In the genomic region with DNA sequence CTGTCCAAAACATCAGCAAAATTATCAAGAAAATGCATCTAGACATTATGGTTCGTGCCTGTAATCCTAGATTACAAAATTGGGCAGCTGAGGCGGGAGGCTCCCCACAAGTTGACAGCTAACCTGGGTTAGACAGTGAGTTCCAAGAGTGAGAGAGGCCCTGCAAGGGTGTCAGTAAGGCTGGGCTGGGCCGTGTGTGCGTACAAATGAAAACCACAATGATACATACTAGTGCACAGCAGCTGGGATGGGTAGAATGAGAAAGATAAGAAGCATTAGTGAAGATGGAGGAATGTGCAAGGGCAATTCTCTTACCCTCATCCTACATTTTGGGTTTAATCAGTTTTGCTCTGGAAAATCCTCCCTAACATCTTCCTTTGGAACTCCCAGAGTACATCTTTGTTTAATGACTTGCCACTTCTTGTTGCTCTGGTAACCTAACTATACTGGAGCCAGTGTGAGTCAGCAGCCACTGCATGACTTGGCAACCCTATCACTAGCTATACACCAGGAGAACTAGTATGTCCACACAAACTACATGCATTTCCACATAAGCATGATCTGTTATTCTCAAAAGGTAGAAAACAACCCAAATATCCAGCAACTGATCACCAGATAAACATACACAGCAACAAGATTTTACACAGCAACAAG, we compare ENCODE assay signal across 14 mouse cellular contexts. TPM values are rescaled to one million over a fixed set of nuclear protein-coding genes. Genes with fewer than 3 reads are reported as not detected.
DNase-seq lines count a peak whose midpoint lies in the region; ATAC-seq lines count a peak whose summit lies in the region.
"Had no signal": no experiment of that assay in that cellular context is flagged by ENCODE, and none has a peak within 500 bp of the region (broad histone marks: within the 10 kb centered on the region; RNA-seq: fewer than 3 reads in every experiment).

No protein-coding gene starts in this region.

- H3K27ac ChIP-seq in liver, embryonic 16.5 days (ENCODE audit: low read length), result peak overlapping the region; percentile 93
- H3K27ac ChIP-seq: embryonic facial prominence, embryonic 15.5 days had no signal

- H3K9me3 ChIP-seq in liver, embryonic 16.5 days (replicated peaks; ENCODE audit: control insufficient read depth, low read length), result no peaks in the 10 kb centered on the region
- H3K9me3 ChIP-seq: embryonic facial prominence, embryonic 15.5 days had no signal

- peak overlapping the region; percentile 51 for H3K4me2 ChIP-seq in liver, embryonic 16.5 days (ENCODE audit: low read depth, low read length)
- H3K4me2 ChIP-seq: embryonic facial prominence, embryonic 15.5 days had no signal

- H3K27me3 ChIP-seq in liver, embryonic 16.5 days (ENCODE audit: control insufficient read depth, insufficient read depth, low read depth, low read length), result no peaks in the 10 kb centered on the region
- H3K27me3 ChIP-seq: embryonic facial prominence, embryonic 15.5 days had no signal

- peaks cover 43% of the 10 kb centered on the region for H3K36me3 ChIP-seq in liver, embryonic 16.5 days (ENCODE audit: control insufficient read depth, insufficient read depth)

- peak overlapping the region; percentile 17; the same call in 1 of the 2 replicates for H3K4me3 ChIP-seq in liver, embryonic 16.5 days (ENCODE audit: low read depth, low read length)
- H3K4me3 ChIP-seq: embryonic facial prominence, embryonic 15.5 days had no signal

- peak; percentile 94 for ATAC-seq in liver, embryonic 16.5 days (ENCODE audit: low read depth)
- ATAC-seq in CD4-positive, CD25-positive, alpha-beta regulatory T cell, adult 4 months, result no peak

- peak; percentile 13 for DNase-seq in cerebellum, adult 9-10 months
- DNase-seq in cerebellum, adult 11-12 months, result no peak
- DNase-seq in 3T3-L1 (ENCODE audit: low read depth, low spot score), result peak; percentile 76
- DNase-seq in c-Kit-positive CD71-positive TER-119-positive erythroid progenitor cells, embryonic 14.5 days (ENCODE audit: low spot score), result peak; percentile 81
- no peak for DNase-seq in urinary bladder, postnatal 36 days (ENCODE audit: low spot score in 2 of 2)
- no peak for DNase-seq in thymus, postnatal 0 days (ENCODE audit: low spot score)
- DNase-seq: cerebellum, adult 9-11 months; gastrocnemius, postnatal 14 days; kidney, postnatal 10 days had no signal

- peaks cover 24% of the 10 kb centered on the region for H3K4me1 ChIP-seq in liver, embryonic 16.5 days (ENCODE audit: control insufficient read depth, low read depth, low read length)
- H3K4me1 ChIP-seq: embryonic facial prominence, embryonic 15.5 days had no signal

- H3K9ac ChIP-seq in liver, embryonic 16.5 days (ENCODE audit: low read depth, low read length), result peak overlapping the region; percentile 23
- H3K9ac ChIP-seq: embryonic facial prominence, embryonic 15.5 days had no signal

- WGBS in liver, embryonic 16.5 days (ENCODE audit: insufficient replicate concordance), result 24% methylated on average over 4 of the region's 4 CpGs

RNA-seq across cellular contexts. Expression of a gene that starts 12.6 kb away (rescaled TPM):
- polyA plus RNA-seq in liver, embryonic 16.5 days (2015; fragmentation: Nextera tagmentation; extraction: Ambion mirVana), result 13.7 and 14.6 TPM in 2 replicates
- polyA plus RNA-seq in thymus, postnatal 0 days (2015; fragmentation: Nextera tagmentation; extraction: Ambion mirVana), result 25.0 and 29.3 TPM in 2 replicates
- 10 to 100 TPM; 29.5 to 34.3 TPM for polyA plus RNA-seq in CD4-positive, CD25-positive, alpha-beta regulatory T cell, adult 4 months (2017; shearing (Covaris generic))

RNA-seq across cellular contexts. Expression of a gene that starts 16.8 kb away (rescaled TPM):
- 17.0 and 17.2 TPM in 2 replicates for polyA plus RNA-seq in liver, embryonic 16.5 days (2015; fragmentation: Nextera tagmentation; extraction: Ambion mirVana)
- polyA plus RNA-seq in thymus, postnatal 0 days (2015; fragmentation: Nextera tagmentation; extraction: Ambion mirVana), result 25.6 and 28.6 TPM in 2 replicates
- polyA plus RNA-seq in CD4-positive, CD25-positive, alpha-beta regulatory T cell, adult 4 months (2017; shearing (Covaris generic)), result 10 to 100 TPM; 16.4 to 19.2 TPM

RNA-seq across cellular contexts. Expression of a gene that starts 40.0 kb away (rescaled TPM):
- polyA plus RNA-seq in liver, embryonic 16.5 days (2015; fragmentation: Nextera tagmentation; extraction: Ambion mirVana), result 0.05 TPM in 1 of 2 replicates, not detected in the other
- polyA plus RNA-seq in thymus, postnatal 0 days (2015; fragmentation: Nextera tagmentation; extraction: Ambion mirVana), result 0.18 and 0.19 TPM in 2 replicates
- under 1 TPM; 0.16 to 0.23 TPM for polyA plus RNA-seq in CD4-positive, CD25-positive, alpha-beta regulatory T cell, adult 4 months (2017; shearing (Covaris generic))
- polyA plus RNA-seq: embryonic facial prominence, embryonic 15.5 days; hindbrain, embryonic 11.5 days; neural tube, embryonic 11.5 days had no signal

Comparison
In these comparisons a context has a peak if more than half of its experiments do, and no peak if none do; other contexts are left out.
1. DNase-seq: peak in cerebellum, adult 9-10 months (single experiment), 3T3-L1 (single experiment) and c-Kit-positive CD71-positive TER-119-positive erythroid progenitor cells, embryonic 14.5 days (single experiment); none in cerebellum, adult 11-12 months (single experiment), urinary bladder, postnatal 36 days (0 of 2) and thymus, postnatal 0 days (single experiment).